Comparison of ENCODE assay signal across 9 mouse cellular contexts in genomic region chr1:191277549-191278059, GRCm38 (mm10). TPM values are rescaled to one million over a fixed set of nuclear protein-coding genes. Genes with fewer than 3 reads are reported as not detected.
A peak's percentile ranks its signal among the peaks of the same experiment; 100 is the strongest.
DNase-seq lines count a peak whose midpoint lies in the region; ATAC-seq and TF ChIP-seq lines count a peak whose summit lies in the region.
"Had no signal": no experiment of that assay in that cellular context is flagged by ENCODE, and none has a peak within 500 bp of the region (broad histone marks: within the 10 kb centered on the region; RNA-seq: fewer than 3 reads in every experiment).

No protein-coding gene starts in this region.

- H3K4me2 ChIP-seq in limb, embryonic 13.5 days (replicated peaks), result no peak overlapping the region

- H3K27me3 ChIP-seq in limb, embryonic 13.5 days, result no peaks in the 10 kb centered on the region
- no peaks in the 10 kb centered on the region for H3K27me3 ChIP-seq in limb, embryonic 10.5 days (ENCODE audit: low read depth, poor library complexity, severe bottlenecking)

- no peaks in the 10 kb centered on the region for H3K9me3 ChIP-seq in limb, embryonic 13.5 days
- no peaks in the 10 kb centered on the region for H3K9me3 ChIP-seq in limb, embryonic 10.5 days (replicated peaks)
- H3K9me3 ChIP-seq: hindbrain, embryonic 10.5 days had no signal

- H3K4me1 ChIP-seq in limb, embryonic 13.5 days, result no peaks in the 10 kb centered on the region
- H3K4me1 ChIP-seq in limb, embryonic 10.5 days, result peaks cover 3% of the 10 kb centered on the region; the same call in 1 of the 2 replicates
- peaks cover 9% of the 10 kb centered on the region for H3K4me1 ChIP-seq in lung, adult 2 months (ENCODE audit: control insufficient read depth, insufficient read depth, low read length)

- no peak for TF ChIP-seq CTCF in lung, adult 2 months (IDR thresholded peaks at IDR 0.05; ENCODE audit: insufficient read depth, low read length)

- H3K36me3 ChIP-seq in limb, embryonic 13.5 days, result no peaks in the 10 kb centered on the region
- H3K36me3 ChIP-seq in limb, embryonic 10.5 days, result no peaks in the 10 kb centered on the region
- H3K36me3 ChIP-seq: hindbrain, embryonic 10.5 days had no signal

- WGBS in limb, embryonic 13.5 days, result 77% methylated on average over 14 of the region's 14 CpGs
- 88% methylated on average over 14 of the region's 14 CpGs for WGBS in limb, embryonic 10.5 days
- WGBS in lung, adult 2 months, result 44% methylated on average over 14 of the region's 14 CpGs

- no peak for DNase-seq in limb, embryonic 10.5 days (ENCODE audit: low spot score)
- peak; percentile 25 for DNase-seq in heart, postnatal 4 days
- peak; percentile 64 for DNase-seq in lung, adult 2 months
- peak; percentile 46 to 76 for DNase-seq in urinary bladder, postnatal 36 days (ENCODE audit: low spot score in 2 of 2)
- no peak for DNase-seq in right cerebral cortex, postnatal 14 days
- DNase-seq in left cerebral cortex, adult 9 months (ENCODE audit: low spot score in 2 of 2), result no peak

- 0 out of 2 replicates have a peak, but pooled peaks have one; percentile 38 for ATAC-seq in limb, embryonic 13.5 days (ENCODE audit: low FRiP score, low read depth)
- ATAC-seq in frontal cortex, adult (ENCODE audit: low TSS enrichment), result no peak

- H3K4me3 ChIP-seq in limb, embryonic 13.5 days, result no peak overlapping the region
- no peak overlapping the region for H3K4me3 ChIP-seq in limb, embryonic 10.5 days
- no peak overlapping the region for H3K4me3 ChIP-seq in lung, adult 2 months (replicated peaks; ENCODE audit: extremely low read depth, low read depth, low read length)
- H3K4me3 ChIP-seq: hindbrain, embryonic 10.5 days had no signal

- TF ChIP-seq POLR2A in lung, adult 2 months (IDR thresholded peaks at IDR 0.05; ENCODE audit: borderline replicate concordance, extremely low read depth, low read depth, low read length), result no peak

- H3K9ac ChIP-seq in limb, embryonic 13.5 days, result no peak overlapping the region

- H3K27ac ChIP-seq in limb, embryonic 13.5 days, result no peak overlapping the region
- H3K27ac ChIP-seq in limb, embryonic 10.5 days, result no peak overlapping the region
- H3K27ac ChIP-seq: hindbrain, embryonic 10.5 days had no signal

RNA-seq across cellular contexts. Expression of gene Nenf, which starts 40.4 kb away (rescaled TPM):
- 96.0 and 97.8 TPM in 2 replicates for polyA plus RNA-seq in limb, embryonic 13.5 days (2015; fragmentation: Nextera tagmentation; extraction: Ambion mirVana)
- 50.3 and 53.7 TPM in 2 replicates for polyA plus RNA-seq in limb, embryonic 10.5 days (2016; fragmentation: Nextera tagmentation; extraction: Ambion mirVana)
- 100 to 1,000 TPM in 1 of 2 experiments, 10 to 100 TPM in 1; 97.3 to 103 TPM for total RNA-seq in heart, postnatal 4 days (2021)
- polyA plus RNA-seq in lung, adult 2 months (2012; rRNA removed), result 164 and 224 TPM in 2 replicates

RNA-seq across cellular contexts. Expression of gene Tmem206, which starts 48.1 kb away (rescaled TPM):
- polyA plus RNA-seq in limb, embryonic 13.5 days (2015; fragmentation: Nextera tagmentation; extraction: Ambion mirVana), result 20.7 and 21.5 TPM in 2 replicates
- polyA plus RNA-seq in limb, embryonic 10.5 days (2016; fragmentation: Nextera tagmentation; extraction: Ambion mirVana), result 25.6 and 27.0 TPM in 2 replicates
- total RNA-seq in heart, postnatal 4 days (2021), result 1 to 10 TPM; 5.6 to 6.6 TPM
- 8.0 and 8.4 TPM in 2 replicates for polyA plus RNA-seq in lung, adult 2 months (2012; rRNA removed)

RNA-seq across cellular contexts. Expression of gene Atf3, which starts 59.8 kb away (rescaled TPM):
- 4.2 and 4.3 TPM in 2 replicates for polyA plus RNA-seq in limb, embryonic 13.5 days (2015; fragmentation: Nextera tagmentation; extraction: Ambion mirVana)
- 1.8 and 2.8 TPM in 2 replicates for polyA plus RNA-seq in limb, embryonic 10.5 days (2016; fragmentation: Nextera tagmentation; extraction: Ambion mirVana)
- 10 to 100 TPM; 15.9 to 22.2 TPM for total RNA-seq in heart, postnatal 4 days (2021)
- polyA plus RNA-seq in lung, adult 2 months (2012; rRNA removed), result 4.8 and 8.6 TPM in 2 replicates

Comparison
In these comparisons a context has a peak if more than half of its experiments do, and no peak if none do; other contexts are left out.
1. DNase-seq: peak in heart, postnatal 4 days (single experiment), lung, adult 2 months (single experiment) and urinary bladder, postnatal 36 days (2 of 2); none in limb, embryonic 10.5 days (single experiment), right cerebral cortex, postnatal 14 days (single experiment) and left cerebral cortex, adult 9 months (0 of 2).